Mouse (Mus musculus): ENCODE data around the gene Sprr2j-ps.

Sprr2j-ps gene

DNA sequence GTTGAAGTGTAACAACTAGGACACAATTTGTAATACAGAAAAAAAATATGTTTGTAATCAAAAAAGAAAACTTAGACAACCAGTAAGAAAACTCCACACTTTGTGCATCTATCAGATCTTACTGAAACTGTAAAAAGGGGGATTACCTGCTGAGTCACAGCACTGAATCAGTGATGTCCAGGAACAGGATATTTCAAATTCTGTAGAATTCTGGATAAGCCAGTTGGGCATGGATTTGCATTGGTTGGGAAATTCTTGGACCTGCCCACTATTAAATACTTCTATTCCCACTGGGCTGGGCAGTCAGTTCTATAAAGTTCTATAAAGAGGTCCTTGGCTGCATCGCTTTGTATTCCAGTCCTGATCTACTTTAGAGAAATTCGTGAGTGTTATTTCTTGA lies at the start of gene Sprr2j-ps:
Gene Sprr2j-ps, plus strand, starts transcription at position 301 of the 400 bp plus-strand sequence.
- DNase-seq (ENCODE audit: low spot score): no peak

GRCm38 (mm10) chr3:92373613-92374012 lies 44.3 kb upstream of the Sprr2j-ps start:
- DNase-seq (ENCODE audit: low spot score): no peak

GRCm38 (mm10) chr3:92385385-92385784 lies 32.5 kb upstream of the Sprr2j-ps start, which contains the start of gene Sprr2h:
Gene Sprr2h, plus strand, starts transcription at chr3:92385685.
- DNase-seq (ENCODE audit: low spot score): no peak

GRCm38 (mm10) chr3:92394301-92394700 lies 23.6 kb upstream of the Sprr2j-ps start:
- no peak for DNase-seq (ENCODE audit: low spot score)

GRCm38 (mm10) chr3:92407691-92408090 lies 10.2 kb upstream of the Sprr2j-ps start, which contains the start of gene Sprr2i:
Gene Sprr2i, plus strand, starts transcription at chr3:92407991.
- DNase-seq (ENCODE audit: low spot score): no peak

- DNase-seq (ENCODE audit: low spot score): no peak
Measured at GRCm38 (mm10) chr3:92429323-92429722, 11.4 kb downstream of the Sprr2j-ps start, which contains the start of gene Gm9774. Gene Gm9774, minus strand, starts transcription at chr3:92429423.

DNA sequence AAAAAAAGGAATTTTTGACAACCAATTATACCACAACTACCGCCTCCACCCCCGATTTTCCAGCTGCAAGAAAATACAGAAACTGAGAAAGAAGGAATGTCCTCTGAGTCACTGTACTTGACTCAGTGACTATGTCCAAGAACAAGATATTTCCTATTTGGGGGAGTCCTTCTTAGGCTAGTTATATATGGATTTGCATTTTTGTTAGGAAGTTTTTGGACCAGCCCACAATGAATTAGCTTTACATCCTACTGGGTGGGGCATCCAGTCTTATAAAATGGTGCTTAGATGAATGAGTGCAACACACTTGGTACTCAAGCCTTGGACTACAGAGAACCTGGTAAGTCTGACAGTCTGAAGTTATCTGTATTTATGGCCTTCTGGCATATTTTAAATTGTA lies 14.4 kb downstream of the Sprr2j-ps start, which contains the start of gene Sprr2k:
Gene Sprr2k, plus strand, starts transcription at position 301 of the 400 bp plus-strand sequence.
- DNase-seq (ENCODE audit: low spot score): no peak

DNA sequence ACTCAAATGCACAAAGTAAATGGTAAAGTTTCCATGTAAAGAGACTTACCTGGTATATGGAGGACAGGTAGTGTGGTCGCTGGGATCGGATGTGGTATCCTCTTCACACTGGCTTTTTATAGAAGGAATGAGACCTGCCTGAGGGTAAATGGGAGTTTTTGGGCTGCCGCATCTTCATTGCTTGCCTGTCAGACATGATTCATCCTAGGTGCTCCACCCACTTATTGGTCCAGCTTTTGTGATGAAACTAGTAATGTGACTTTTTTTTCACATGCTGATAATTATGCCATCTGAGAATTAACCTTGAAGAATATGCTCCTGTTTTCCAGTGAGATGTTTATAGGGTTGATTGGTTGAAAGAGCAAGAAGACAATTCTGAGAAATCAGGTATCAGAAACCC lies 20.8 kb downstream of the Sprr2j-ps start, which contains the start of gene Sprr1b:
Gene Sprr1b, minus strand, starts transcription at position 101 of the 400 bp plus-strand sequence.
- DNase-seq (ENCODE audit: low spot score): no peak

DNA sequence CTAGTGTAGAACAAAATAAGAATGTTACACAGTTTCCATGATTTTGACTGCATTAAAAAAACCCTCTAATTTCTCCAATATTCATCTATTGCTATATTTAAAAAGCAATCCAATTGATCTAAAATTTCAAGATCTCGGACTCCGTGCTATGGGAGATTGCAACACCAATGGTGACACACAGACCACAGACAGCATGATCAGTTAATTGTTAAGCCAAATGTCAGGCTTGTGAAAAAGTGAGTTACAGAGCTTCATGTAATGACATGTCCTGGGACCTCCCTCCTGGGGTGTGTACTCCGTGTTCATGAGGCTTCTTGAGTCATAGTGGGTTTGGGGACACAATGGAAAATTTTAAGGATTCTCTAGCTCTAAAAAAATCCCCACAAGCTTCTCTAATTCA lies 22.3 kb downstream of the Sprr2j-ps start:
- DNase-seq (ENCODE audit: low spot score): no peak

GRCm38 (mm10) chr3:92455151-92455550 lies 37.3 kb downstream of the Sprr2j-ps start:
- DNase-seq (ENCODE audit: low spot score): no peak

DNA sequence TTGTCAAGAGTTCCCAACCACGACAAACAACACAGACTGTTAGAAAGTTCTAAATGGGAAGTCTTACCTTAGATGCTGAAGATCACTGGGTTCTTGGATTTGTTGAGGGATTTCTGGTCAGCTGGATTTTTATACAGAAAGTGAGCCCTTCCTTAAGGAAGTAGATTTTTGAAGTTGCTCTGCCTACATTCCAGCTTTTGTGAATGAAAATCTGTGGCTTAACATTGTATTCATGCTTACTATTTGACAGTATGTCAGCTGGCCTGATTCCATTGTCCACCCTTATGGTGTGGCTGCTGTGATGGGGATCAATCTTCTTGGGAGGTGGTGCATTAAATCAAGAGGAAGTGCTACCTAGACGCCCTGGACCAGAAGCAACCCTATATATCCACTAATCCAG lies 40.7 kb downstream of the Sprr2j-ps start, which contains the start of gene Sprr3:
Gene Sprr3, minus strand, starts transcription at position 101 of the 400 bp plus-strand sequence.
- no peak for DNase-seq (ENCODE audit: low spot score)

GRCm38 (mm10) chr3:92466576-92466975 lies 48.7 kb downstream of the Sprr2j-ps start:
- DNase-seq (ENCODE audit: low spot score): no peak

- DNase-seq (ENCODE audit: low spot score): no peak
Measured at GRCm38 (mm10) chr3:92467424-92467823, 49.5 kb downstream of the Sprr2j-ps start.

All from ovary, postnatal 36 days (tissue).